Mouse (Mus musculus): ENCODE results near the gene Sp7. TPM values are rescaled to one million over a fixed set of nuclear protein-coding genes. Genes with fewer than 3 reads are reported as not detected.

The Sp7 gene
- polyA plus RNA-seq, 1 experiment, result 1.4 TPM

- no peak overlapping the region for H3K4me3 ChIP-seq (replicated peaks; ENCODE audit: insufficient read depth, low read depth, low read length)
- no peaks in the 10 kb centered on the region; the same call in 1 of the 2 replicates for H3K27me3 ChIP-seq (ENCODE audit: control insufficient read depth, insufficient read depth, low read length)
- DNase-seq, result no peak
- H3K4me1 ChIP-seq (ENCODE audit: control insufficient read depth, insufficient read depth, low read length), result no peaks in the 10 kb centered on the region; the same call in 1 of the 2 replicates
- TF ChIP-seq CTCF (IDR thresholded peaks at IDR 0.05; ENCODE audit: borderline replicate concordance, insufficient read depth, low read depth, low read length), result no peak
- no peak for TF ChIP-seq POLR2A (IDR thresholded peaks at IDR 0.05; ENCODE audit: borderline replicate concordance, insufficient read depth, low read length)
- no peak overlapping the region for H3K27ac ChIP-seq (ENCODE audit: insufficient read depth, low read length)
- WGBS, result 10% methylated on average over 14 of the region's 14 CpGs
Observed at GRCm38 (mm10) chr15:102362648-102363047, 4.3 kb downstream of the Sp7 start.

GRCm38 (mm10) chr15:102358834-102359233 lies 8.1 kb downstream of the Sp7 start:
- Histone ChIP-seq H3K27ac (ENCODE audit: insufficient read depth, low read length) (no peak overlapping the region), H3K4me1 (ENCODE audit: control insufficient read depth, insufficient read depth, low read length) (peaks cover 4% of the 10 kb centered on the region), H3K27me3 (ENCODE audit: control insufficient read depth, insufficient read depth, low read length) (peaks cover 3% of the 10 kb centered on the region; the same call in 1 of the 2 replicates), H3K4me3 (replicated peaks; ENCODE audit: insufficient read depth, low read depth, low read length) (no peak overlapping the region)
- no peak for DNase-seq
- TF ChIP-seq POLR2A (IDR thresholded peaks at IDR 0.05; ENCODE audit: borderline replicate concordance, insufficient read depth, low read length) (no peak), CTCF (IDR thresholded peaks at IDR 0.05; ENCODE audit: borderline replicate concordance, insufficient read depth, low read depth, low read length) (no peak)
- 33% methylated on average over 5 of the region's 5 CpGs for WGBS

GRCm38 (mm10) chr15:102358126-102358525 lies 8.9 kb downstream of the Sp7 start:
- Histone ChIP-seq H3K4me1 (ENCODE audit: control insufficient read depth, insufficient read depth, low read length) (peaks cover 4% of the 10 kb centered on the region), H3K27me3 (ENCODE audit: control insufficient read depth, insufficient read depth, low read length) (peaks cover 3% of the 10 kb centered on the region; the same call in 1 of the 2 replicates), H3K27ac (ENCODE audit: insufficient read depth, low read length) (no peak overlapping the region), H3K4me3 (replicated peaks; ENCODE audit: insufficient read depth, low read depth, low read length) (no peak overlapping the region)
- WGBS, result 8% methylated on average over 25 of the region's 25 CpGs
- no peak for TF ChIP-seq POLR2A (IDR thresholded peaks at IDR 0.05; ENCODE audit: borderline replicate concordance, insufficient read depth, low read length)
- no peak for TF ChIP-seq CTCF (IDR thresholded peaks at IDR 0.05; ENCODE audit: borderline replicate concordance, insufficient read depth, low read depth, low read length)
- no peak for DNase-seq

GRCm38 (mm10) chr15:102356501-102357325 lies 10.3 kb downstream of the Sp7 start:
- Histone ChIP-seq H3K27me3 (ENCODE audit: control insufficient read depth, insufficient read depth, low read length) (peaks cover 3% of the 10 kb centered on the region; the same call in 1 of the 2 replicates), H3K27ac (ENCODE audit: insufficient read depth, low read length) (peak overlapping the region; percentile 11; the same call in 1 of the 2 replicates), H3K4me3 (replicated peaks; ENCODE audit: insufficient read depth, low read depth, low read length) (no peak overlapping the region), H3K4me1 (ENCODE audit: control insufficient read depth, insufficient read depth, low read length) (peaks cover 4% of the 10 kb centered on the region)
- no peak for TF ChIP-seq POLR2A (IDR thresholded peaks at IDR 0.05; ENCODE audit: borderline replicate concordance, insufficient read depth, low read length)
- TF ChIP-seq CTCF (IDR thresholded peaks at IDR 0.05; ENCODE audit: borderline replicate concordance, insufficient read depth, low read depth, low read length), result no peak
- 71% methylated on average over 16 of the region's 16 CpGs for WGBS
- DNase-seq, result no peak

GRCm38 (mm10) chr15:102355871-102356441 lies 11.0 kb downstream of the Sp7 start:
- DNase-seq, result peak; percentile 29 to 47
- 7% methylated on average over 38 of the region's 38 CpGs for WGBS
- H3K27me3 ChIP-seq (ENCODE audit: control insufficient read depth, insufficient read depth, low read length), result peaks cover 3% of the 10 kb centered on the region; the same call in 1 of the 2 replicates
- H3K27ac ChIP-seq (ENCODE audit: insufficient read depth, low read length), result peak overlapping the region; percentile 76; the same call in 1 of the 2 replicates
- TF ChIP-seq POLR2A (IDR thresholded peaks at IDR 0.05; ENCODE audit: borderline replicate concordance, insufficient read depth, low read length) (no peak), CTCF (IDR thresholded peaks at IDR 0.05; ENCODE audit: borderline replicate concordance, insufficient read depth, low read depth, low read length) (no peak)
- H3K4me3 ChIP-seq (replicated peaks; ENCODE audit: insufficient read depth, low read depth, low read length), result peak overlapping the region; percentile 47
- H3K4me1 ChIP-seq (ENCODE audit: control insufficient read depth, insufficient read depth, low read length), result peaks cover 4% of the 10 kb centered on the region

- peak overlapping the region; percentile 47 for H3K4me3 ChIP-seq (replicated peaks; ENCODE audit: insufficient read depth, low read depth, low read length)
- peak overlapping the region; percentile 76; the same call in 1 of the 2 replicates for H3K27ac ChIP-seq (ENCODE audit: insufficient read depth, low read length)
- WGBS, result 1% methylated on average over 47 of the region's 49 CpGs
- H3K4me1 ChIP-seq (ENCODE audit: control insufficient read depth, insufficient read depth, low read length), result peaks cover 4% of the 10 kb centered on the region
- peaks cover 3% of the 10 kb centered on the region; the same call in 1 of the 2 replicates for H3K27me3 ChIP-seq (ENCODE audit: control insufficient read depth, insufficient read depth, low read length)
- TF ChIP-seq POLR2A (IDR thresholded peaks at IDR 0.05; ENCODE audit: borderline replicate concordance, insufficient read depth, low read length), result no peak
- no peak for TF ChIP-seq CTCF (IDR thresholded peaks at IDR 0.05; ENCODE audit: borderline replicate concordance, insufficient read depth, low read depth, low read length)
- DNase-seq, result peak; percentile 33 to 49
Observed at GRCm38 (mm10) chr15:102355134-102355870, 11.7 kb downstream of the Sp7 start.

- TF ChIP-seq CTCF (IDR thresholded peaks at IDR 0.05; ENCODE audit: borderline replicate concordance, insufficient read depth, low read depth, low read length), result no peak
- TF ChIP-seq POLR2A (IDR thresholded peaks at IDR 0.05; ENCODE audit: borderline replicate concordance, insufficient read depth, low read length), result no peak
- H3K4me3 ChIP-seq (replicated peaks; ENCODE audit: insufficient read depth, low read depth, low read length), result no peak overlapping the region
- DNase-seq, result no peak
- peaks cover 4% of the 10 kb centered on the region; the same call in 1 of the 2 replicates for H3K4me1 ChIP-seq (ENCODE audit: control insufficient read depth, insufficient read depth, low read length)
- 87% methylated on average over 2 of the region's 2 CpGs for WGBS
- no peak overlapping the region for H3K27ac ChIP-seq (ENCODE audit: insufficient read depth, low read length)
- H3K27me3 ChIP-seq (ENCODE audit: control insufficient read depth, insufficient read depth, low read length), result peaks cover 3% of the 10 kb centered on the region; the same call in 1 of the 2 replicates
Observed at GRCm38 (mm10) chr15:102353986-102354385, 13.0 kb downstream of the Sp7 start.

All from cerebellum, adult 2 months (tissue).